Mouse (Mus musculus) MEL (cell line): ENCODE data around the gene Exd2.

Experiments used
- CTCF ChIP-seq, 3 experiments: IDR thresholded peaks in 2 of 3; conservative IDR thresholded peaks in 1 of 3; 2 replicates each; pipeline ENCODE4 v1.5.1; 2011 to 2012; ENCODE audit warnings: low read length in 3 of 3, low read depth in 2 of 3, mild to moderate bottlenecking in 2 of 3, improper control_type of control experiment in 1 of 3, inconsistent platforms in 1 of 3, mixed read lengths in 1 of 3, moderate library complexity in 1 of 3; ENCODE audit not compliant: control insufficient read depth in 1 of 3, insufficient read depth in 1 of 3, poor library complexity in 1 of 3, severe bottlenecking in 1 of 3
- EP300 ChIP-seq, 2 experiments: IDR thresholded peaks; 2 replicates each; pipeline ENCODE4 v1.6.1; 2011; ENCODE audit warnings: improper control_type of control experiment in 2 of 2, low read length in 2 of 2, low read depth in 1 of 2, mild to moderate bottlenecking in 1 of 2
- GABPA ChIP-seq: IDR thresholded peaks from 2 replicates; pipeline ENCODE4 v1.6.1; 2012; ENCODE audit warnings: low read depth, mild to moderate bottlenecking, inconsistent platforms, low read length, improper control_type of control experiment, moderate library complexity
- HCFC1 ChIP-seq: IDR thresholded peaks from 2 replicates; pipeline ENCODE4 v1.6.1; 2012; ENCODE audit warnings: low read depth, mild to moderate bottlenecking, inconsistent platforms, low read length, improper control_type of control experiment, moderate library complexity
- JUND ChIP-seq: IDR thresholded peaks from 2 replicates; pipeline ENCODE4 v1.6.1; 2011; ENCODE audit warnings: low read depth, mild to moderate bottlenecking, improper control_type of control experiment, low read length
- MYC ChIP-seq: IDR thresholded peaks from 2 replicates; pipeline ENCODE4 v1.6.1; 2011; ENCODE audit warnings: low read depth, mild to moderate bottlenecking, low read length, improper control_type of control experiment, moderate library complexity
- NELFE ChIP-seq: IDR thresholded peaks from 2 replicates; pipeline ENCODE4 v1.6.1; 2011; ENCODE audit warnings: low read depth, low read length, improper control_type of control experiment
- RCOR1 ChIP-seq: IDR thresholded peaks from 2 replicates; pipeline ENCODE4 v1.6.1; 2012; ENCODE audit warnings: low read depth, mild to moderate bottlenecking, inconsistent platforms, low read length, improper control_type of control experiment
- SIN3A ChIP-seq: IDR thresholded peaks from 2 replicates; pipeline ENCODE4 v1.6.1; 2012; ENCODE audit warnings: low read length, improper control_type of control experiment, inconsistent platforms
- USF1 ChIP-seq: IDR thresholded peaks from 2 replicates; pipeline ENCODE4 v1.6.1; 2014; ENCODE audit warnings: low read depth, mild to moderate bottlenecking, inconsistent platforms, low read length, improper control_type of control experiment, moderate library complexity
- ZMIZ1 ChIP-seq: IDR thresholded peaks from 2 replicates; pipeline ENCODE4 v1.6.1; 2012; ENCODE audit warnings: low read depth, mild to moderate bottlenecking, inconsistent platforms, low read length, improper control_type of control experiment, moderate library complexity

GRCm38 (mm10) chr12:80470206-80470605 is 7.3 kb downstream of the Exd2 start:
- TF ChIP-seq NELFE (no peak), USF1 (no peak), MYC (no peak), RCOR1 (no peak), ZMIZ1 (no peak), EP300 (IDR thresholded peaks at IDR 0.05; ENCODE audit: low read depth in 1 of 2, low read length in 2 of 2) (no peak), CTCF (IDR thresholded peaks at IDR 0.05 in 2 of 3, conservative IDR thresholded peaks at IDR 0.05 in 1 of 3; ENCODE audit: control insufficient read depth in 1 of 3, insufficient read depth in 1 of 3, low read depth in 2 of 3, low read length in 3 of 3, poor library complexity in 1 of 3, severe bottlenecking in 1 of 3) (no peak), HCFC1 (no peak), JUND (no peak), SIN3A (no peak), GABPA (no peak)
